Comparison of ENCODE assay signal across 8 mouse cellular contexts in genomic region chr12:112929562-112930352, GRCm38 (mm10). TPM values are rescaled to one million over a fixed set of nuclear protein-coding genes. Genes with fewer than 3 reads are reported as not detected.
DNase-seq lines count a peak whose midpoint lies in the region; ATAC-seq and TF ChIP-seq lines count a peak whose summit lies in the region.

Gene Jag2 (minus strand): TSS chr12:112929776.

- H3K9me3 ChIP-seq in E14TG2a.4 (ENCODE audit: low read length): no peaks in the 10 kb centered on the region
- H3K9me3 ChIP-seq in forebrain, embryonic 16.5 days (ENCODE audit: control insufficient read depth, low read length): no peaks in the 10 kb centered on the region
- no peaks in the 10 kb centered on the region for H3K9me3 ChIP-seq in heart, postnatal 0 days (replicated peaks; ENCODE audit: control insufficient read depth, low read length)
- no peaks in the 10 kb centered on the region for H3K9me3 ChIP-seq in liver, postnatal 0 days (ENCODE audit: low read length)

- peak within 1 kb of the TSS; percentile 79 for H3K4me2 ChIP-seq in forebrain, embryonic 16.5 days (ENCODE audit: low read length)
- peak within 1 kb of the TSS; percentile 81 for H3K4me2 ChIP-seq in heart, postnatal 0 days (ENCODE audit: low read depth, low read length)
- H3K4me2 ChIP-seq in liver, postnatal 0 days (ENCODE audit: low read depth, low read length): peak within 1 kb of the TSS; percentile 69

- H3K27ac ChIP-seq in forebrain, embryonic 16.5 days (ENCODE audit: low read length): peak within 1 kb of the TSS; percentile 65
- H3K27ac ChIP-seq in heart, postnatal 0 days (ENCODE audit: low read depth): peak within 1 kb of the TSS; percentile 53
- no peak within 1 kb of the TSS for H3K27ac ChIP-seq in liver, postnatal 0 days (ENCODE audit: low read depth)
- H3K27ac ChIP-seq in olfactory bulb, adult 2 months (ENCODE audit: insufficient read depth, low read depth, low read length): peak within 1 kb of the TSS; percentile 27; the same call in 1 of the 2 replicates

- H3K4me1 ChIP-seq in E14TG2a.4 (replicated peaks; ENCODE audit: low read depth, low read length): peaks cover 55% of the 10 kb centered on the region
- H3K4me1 ChIP-seq in forebrain, embryonic 16.5 days (replicated peaks; ENCODE audit: control insufficient read depth, insufficient read depth, low read length): peaks cover 28% of the 10 kb centered on the region
- H3K4me1 ChIP-seq in heart, postnatal 0 days (ENCODE audit: control insufficient read depth, insufficient read depth): peaks cover 24% of the 10 kb centered on the region
- H3K4me1 ChIP-seq in liver, postnatal 0 days (ENCODE audit: insufficient read depth): peaks cover 8% of the 10 kb centered on the region; the same call in 1 of the 2 replicates
- peaks cover 41% of the 10 kb centered on the region for H3K4me1 ChIP-seq in olfactory bulb, adult 2 months (ENCODE audit: control insufficient read depth, insufficient read depth, low read length)

- peak within 1 kb of the TSS; percentile 75 for H3K9ac ChIP-seq in forebrain, embryonic 16.5 days (replicated peaks; ENCODE audit: low read depth, low read length)
- peak within 1 kb of the TSS; percentile 22 for H3K9ac ChIP-seq in heart, postnatal 0 days (replicated peaks; ENCODE audit: low read depth, low read length)
- H3K9ac ChIP-seq in liver, postnatal 0 days (replicated peaks): no peak within 1 kb of the TSS

- WGBS in forebrain, embryonic 16.5 days: under 1% methylated on average over 61 of the region's 85 CpGs
- WGBS in heart, postnatal 0 days: 2% methylated on average over 51 of the region's 85 CpGs
- 2% methylated on average over 41 of the region's 85 CpGs for WGBS in liver, postnatal 0 days (ENCODE audit: insufficient replicate concordance)
- WGBS in olfactory bulb, adult 2 months: 20% methylated on average over 85 of the region's 85 CpGs

- H3K4me3 ChIP-seq in E14TG2a.4 (replicated peaks; ENCODE audit: low read length): peak within 1 kb of the TSS; percentile 82
- H3K4me3 ChIP-seq in forebrain, embryonic 16.5 days (replicated peaks; ENCODE audit: low read length): peak within 1 kb of the TSS; percentile 71
- H3K4me3 ChIP-seq in heart, postnatal 0 days (ENCODE audit: low read depth, low read length): peak within 1 kb of the TSS; percentile 53
- H3K4me3 ChIP-seq in liver, postnatal 0 days (ENCODE audit: low read depth, low read length): peak within 1 kb of the TSS; percentile 46
- peak within 1 kb of the TSS; percentile 67 for H3K4me3 ChIP-seq in olfactory bulb, adult 2 months (ENCODE audit: insufficient read depth, low read depth, low read length)

- DNase-seq in brain, embryonic 14.5 days (ENCODE audit: low read depth): peak; percentile 80
- no peak for DNase-seq in heart, postnatal 0 days (ENCODE audit: low spot score)
- DNase-seq in layer of hippocampus, adult 8-10 months (ENCODE audit: low spot score in 2 of 2): peak in 1 of 2 experiments; percentile 69
- peak; percentile 49 for DNase-seq in liver, postnatal 0 days
- peak; percentile 50 for DNase-seq in urinary bladder, postnatal 25 days (ENCODE audit: low spot score)

- H3K27me3 ChIP-seq in E14TG2a.4 (ENCODE audit: insufficient read depth, low read length): peaks cover 67% of the 10 kb centered on the region
- peaks cover 17% of the 10 kb centered on the region; the same call in 1 of the 2 replicates for H3K27me3 ChIP-seq in forebrain, embryonic 16.5 days (replicated peaks; ENCODE audit: control insufficient read depth, insufficient read depth, low read length)
- peaks cover 59% of the 10 kb centered on the region for H3K27me3 ChIP-seq in heart, postnatal 0 days (ENCODE audit: control insufficient read depth, insufficient read depth, low read length)
- peaks cover 58% of the 10 kb centered on the region for H3K27me3 ChIP-seq in liver, postnatal 0 days (ENCODE audit: insufficient read depth, low read length)

- no peaks in the 10 kb centered on the region; the same call in 1 of the 2 replicates for H3K36me3 ChIP-seq in E14TG2a.4 (ENCODE audit: insufficient read depth, low read length)
- H3K36me3 ChIP-seq in forebrain, embryonic 16.5 days (ENCODE audit: control insufficient read depth, insufficient read depth): no peaks in the 10 kb centered on the region
- no peaks in the 10 kb centered on the region for H3K36me3 ChIP-seq in heart, postnatal 0 days (replicated peaks; ENCODE audit: control insufficient read depth, insufficient read depth, low read length)
- no peaks in the 10 kb centered on the region for H3K36me3 ChIP-seq in liver, postnatal 0 days (replicated peaks; ENCODE audit: insufficient read depth, low read length)

- ATAC-seq in forebrain, embryonic 16.5 days: peak; percentile 63
- peak; percentile 44 for ATAC-seq in heart, postnatal 0 days (ENCODE audit: insufficient read depth, low read depth)
- peak; percentile 30; the same call in 1 of the 2 replicates for ATAC-seq in liver, postnatal 0 days

- no peak for TF ChIP-seq POLR2A in brain, embryonic 14.5 days (IDR thresholded peaks at IDR 0.05; ENCODE audit: borderline replicate concordance, extremely low read depth, insufficient read depth, insufficient read length, poor library complexity, severe bottlenecking)
- TF ChIP-seq POLR2A in olfactory bulb, adult 2 months (IDR thresholded peaks at IDR 0.05; ENCODE audit: insufficient read depth, low read depth, low read length): no peak

- TF ChIP-seq CTCF in E14TG2a.4 (conservative IDR thresholded peaks at IDR 0.05; ENCODE audit: low read length): peak; percentile 69
- peak; percentile 38; the same call in 1 of the 2 replicates for TF ChIP-seq CTCF in brain, embryonic 14.5 days (IDR thresholded peaks at IDR 0.05; ENCODE audit: borderline replicate concordance, extremely low read depth, insufficient read depth, insufficient read length)
- peak; percentile 35 for TF ChIP-seq CTCF in heart, postnatal 0 days (IDR thresholded peaks at IDR 0.05; ENCODE audit: low read depth)
- peak; percentile 38 for TF ChIP-seq CTCF in liver, postnatal 0 days (IDR thresholded peaks at IDR 0.05; ENCODE audit: low read depth)
- peak; percentile 49; the same call in 1 of the 2 replicates for TF ChIP-seq CTCF in olfactory bulb, adult 2 months (IDR thresholded peaks at IDR 0.05; ENCODE audit: insufficient read depth, low read depth, low read length)

- TF ChIP-seq EP300 in heart, postnatal 0 days (IDR thresholded peaks at IDR 0.05; ENCODE audit: low read depth): no peak
- TF ChIP-seq EP300 in liver, postnatal 0 days (IDR thresholded peaks at IDR 0.05; ENCODE audit: low read depth): no peak

RNA-seq across cellular contexts. Expression of gene Jag2, which starts in this region (rescaled TPM):
- polyA plus RNA-seq in brain, embryonic 14.5 days (2012; rRNA removed): 46.1 and 74.7 TPM in 2 replicates
- polyA plus RNA-seq in forebrain, embryonic 16.5 days (2015; fragmentation: Nextera tagmentation; extraction: Ambion mirVana): 7.9 and 10.7 TPM in 2 replicates
- 22.7 and 58.5 TPM in 2 replicates for total RNA-seq in heart, postnatal 0 days (2014; rRNA removed; ENCODE audit: low replicate concordance)
- 1.8 and 3.3 TPM in 2 replicates for polyA plus RNA-seq in heart, postnatal 0 days (2015; fragmentation: Nextera tagmentation; extraction: Ambion mirVana)
- 10 to 100 TPM; 47.1 to 61.1 (median 56.9) TPM for total RNA-seq in layer of hippocampus, adult 8-10 months (2022)
- 0.14 and 0.22 TPM in 2 replicates for polyA plus RNA-seq in liver, postnatal 0 days (2015; fragmentation: Nextera tagmentation; extraction: Ambion mirVana)
- polyA plus RNA-seq in olfactory bulb, adult 2 months (2012; ENCODE audit: insufficient read depth, insufficient read length, low replicate concordance, missing spikeins): not detected in 2 replicates

Comparison
In these comparisons a context has a peak if more than half of its experiments do, and no peak if none do; other contexts are left out.
1. Peak in DNase-seq, ATAC-seq, H3K4me3 ChIP-seq and H3K4me2 ChIP-seq in liver, postnatal 0 days; RNA of the gene not detected or under 1 TPM.